Mouse (Mus musculus) small intestine, adult 2 months (tissue): ENCODE measurements around the gene Ngb. TPM values are rescaled to one million over a fixed set of nuclear protein-coding genes. Genes with fewer than 3 reads are reported as not detected.

Experiments used
- H3K27ac ChIP-seq: fragments of 200-500 bp; 2 replicates; pipeline ENCODE4 v1.5.1; 2012; ENCODE audit warnings: low read depth, low read length, control low read depth, inconsistent platforms; ENCODE audit not compliant: insufficient read depth
- H3K27me3 ChIP-seq: fragments of 200-500 bp; 2 replicates; pipeline ENCODE4 v1.6.1; 2012; ENCODE audit warnings: mild to moderate bottlenecking, moderate library complexity, low read length, inconsistent platforms; ENCODE audit not compliant: control insufficient read depth, insufficient read depth
- H3K36me3 ChIP-seq: fragments of 200-500 bp; 2 replicates; pipeline ENCODE4 v1.6.1; 2012; ENCODE audit warnings: mild to moderate bottlenecking, low read length, control low read depth, inconsistent platforms; ENCODE audit not compliant: control insufficient read depth, insufficient read depth
- H3K4me1 ChIP-seq: fragments of 200-500 bp; 2 replicates; pipeline ENCODE4 v1.6.1; 2012; ENCODE audit warnings: low read length, inconsistent platforms, mixed read lengths; ENCODE audit not compliant: control insufficient read depth, insufficient read depth, insufficient read length
- H3K4me3 ChIP-seq: fragments of 200-500 bp; 2 replicates; pipeline ENCODE4 v1.5.1; 2012; ENCODE audit warnings: low read depth, mild to moderate bottlenecking, control low read depth, inconsistent platforms, low read length, moderate library complexity
- CTCF ChIP-seq: fragments of 200-500 bp; IDR thresholded peaks from 2 replicates; pipeline ENCODE4 v1.5.1; 2012; ENCODE audit warnings: low read depth, mild to moderate bottlenecking, control low read depth, inconsistent platforms, low read length, moderate library complexity, mixed read lengths; ENCODE audit not compliant: insufficient replicate concordance, insufficient read length; ENCODE audit errors: extremely low read depth
- POLR2A ChIP-seq: fragments of 200-500 bp; IDR thresholded peaks from 2 replicates; pipeline ENCODE4 v1.6.1; 2012; ENCODE audit warnings: low read depth, mild to moderate bottlenecking, control low read depth, inconsistent platforms, low read length, moderate library complexity
- WGBS: fragments of 180-500 bp; shearing (Covaris S2); methylation state at CpG from one replicate; pipeline ENCODE4 v1.1.7; 2018; 5-methylcytosine and 5-hydroxymethylcytosine counted together
- polyA plus RNA-seq: library from polyadenylated mRNA; depleted of rRNA; stranded (reverse); fragments of >200 nt; gene quantifications from 2 replicates; pipeline ENCODE4 v1.2.3, GENCODE M21; 2012

The Ngb gene
- polyA plus RNA-seq, 1 experiment: 1.2 TPM

- Histone ChIP-seq H3K4me1 (no peaks in the 10 kb centered on the region), H3K27ac (no peak overlapping the region), H3K27me3 (no peaks in the 10 kb centered on the region), H3K4me3 (no peak overlapping the region), H3K36me3 (peaks cover 10% of the 10 kb centered on the region; the same call in 1 of the 2 replicates)
- 81% methylated on average over 2 of the region's 2 CpGs for WGBS
- TF ChIP-seq CTCF: no peak
- TF ChIP-seq POLR2A: no peak
These were observed 36.0 kb upstream of the Ngb start for GRCm38 (mm10) chr12:87138342-87138701.

- 92% methylated on average over 15 of the region's 15 CpGs for WGBS
- TF ChIP-seq CTCF (no peak), POLR2A (no peak)
- no peak overlapping the region for H3K27ac ChIP-seq
- no peaks in the 10 kb centered on the region for H3K4me1 ChIP-seq
- H3K36me3 ChIP-seq: peaks cover 10% of the 10 kb centered on the region; the same call in 1 of the 2 replicates
- H3K4me3 ChIP-seq: no peak overlapping the region
- no peaks in the 10 kb centered on the region for H3K27me3 ChIP-seq
These were observed 35.4 kb upstream of the Ngb start for GRCm38 (mm10) chr12:87137439-87138341.

- WGBS: 95% methylated on average over 9 of the region's 9 CpGs
- TF ChIP-seq POLR2A (no peak), CTCF (no peak)
- Histone ChIP-seq H3K27ac (no peak overlapping the region), H3K4me3 (no peak overlapping the region), H3K27me3 (no peaks in the 10 kb centered on the region), H3K36me3 (peaks cover 10% of the 10 kb centered on the region; the same call in 1 of the 2 replicates), H3K4me1 (no peaks in the 10 kb centered on the region)
These were observed 30.4 kb upstream of the Ngb start for GRCm38 (mm10) chr12:87132784-87133183.

- Histone ChIP-seq H3K4me1 (no peaks in the 10 kb centered on the region), H3K36me3 (peaks cover 5% of the 10 kb centered on the region; the same call in 1 of the 2 replicates), H3K27me3 (no peaks in the 10 kb centered on the region), H3K4me3 (no peak overlapping the region), H3K27ac (no peak overlapping the region)
- WGBS: 88% methylated on average over 6 of the region's 6 CpGs
- TF ChIP-seq CTCF: no peak
- no peak for TF ChIP-seq POLR2A
These were observed 29.9 kb upstream of the Ngb start for GRCm38 (mm10) chr12:87132210-87132609.

GRCm38 (mm10) chr12:87131619-87132018 is 29.3 kb upstream of the Ngb start:
- no peaks in the 10 kb centered on the region for H3K4me1 ChIP-seq
- H3K36me3 ChIP-seq: peaks cover 2% of the 10 kb centered on the region; the same call in 1 of the 2 replicates
- H3K27me3 ChIP-seq: no peaks in the 10 kb centered on the region
- peak; percentile 35; the same call in 1 of the 2 replicates for TF ChIP-seq CTCF
- no peak for TF ChIP-seq POLR2A
- no peak overlapping the region for H3K4me3 ChIP-seq
- H3K27ac ChIP-seq: no peak overlapping the region
- 66% methylated on average over 3 of the region's 3 CpGs for WGBS

- H3K36me3 ChIP-seq: peaks cover 2% of the 10 kb centered on the region; the same call in 1 of the 2 replicates
- no peaks in the 10 kb centered on the region for H3K4me1 ChIP-seq
- no peak overlapping the region for H3K27ac ChIP-seq
- no peak overlapping the region for H3K4me3 ChIP-seq
- 73% methylated on average over 2 of the region's 2 CpGs for WGBS
- H3K27me3 ChIP-seq: no peaks in the 10 kb centered on the region
- no peak for TF ChIP-seq POLR2A
- no peak for TF ChIP-seq CTCF
These were observed 28.8 kb upstream of the Ngb start for GRCm38 (mm10) chr12:87131181-87131580.

- peaks cover 2% of the 10 kb centered on the region; the same call in 1 of the 2 replicates for H3K36me3 ChIP-seq
- H3K4me1 ChIP-seq: no peaks in the 10 kb centered on the region
- TF ChIP-seq CTCF (no peak), POLR2A (no peak)
- H3K4me3 ChIP-seq: no peak overlapping the region
- no peaks in the 10 kb centered on the region for H3K27me3 ChIP-seq
- WGBS: 86% methylated on average over 4 of the region's 4 CpGs
- no peak overlapping the region for H3K27ac ChIP-seq
These were observed 27.9 kb upstream of the Ngb start for GRCm38 (mm10) chr12:87130224-87130623.
